16 mouse cellular contexts compared by ENCODE assay signal in genomic region chr12:109475501-109475900, GRCm38 (mm10). TPM values are rescaled to one million over a fixed set of nuclear protein-coding genes. Genes with fewer than 3 reads are reported as not detected.
"Had no signal": no experiment of that assay in that cellular context is flagged by ENCODE, and none has a peak within 500 bp of the region (broad histone marks: within the 10 kb centered on the region; RNA-seq: fewer than 3 reads in every experiment).

No protein-coding gene starts in this region.

- H3K9ac ChIP-seq: kidney, embryonic 15.5 days; liver, embryonic 14.5 days; midbrain, embryonic 15.5 days; neural tube, embryonic 13.5 days had no signal

- H3K4me2 ChIP-seq: kidney, embryonic 15.5 days; midbrain, embryonic 11.5 days; midbrain, embryonic 15.5 days; neural tube, embryonic 13.5 days had no signal

- ATAC-seq: inflammation-experienced regulatory T-cells, adult 6 months; midbrain, embryonic 15.5 days had no signal

- H3K27me3 ChIP-seq: kidney, embryonic 15.5 days; midbrain, embryonic 15.5 days had no signal

- H3K9me3 ChIP-seq: kidney, embryonic 15.5 days; midbrain, embryonic 15.5 days; neural tube, embryonic 13.5 days had no signal

- H3K4me1 ChIP-seq: midbrain, embryonic 15.5 days; neural tube, embryonic 13.5 days had no signal

- H3K4me3 ChIP-seq: kidney, embryonic 15.5 days; midbrain, embryonic 15.5 days; neural tube, embryonic 13.5 days had no signal

- H3K36me3 ChIP-seq: kidney, embryonic 15.5 days; midbrain, embryonic 15.5 days; neural tube, embryonic 13.5 days had no signal

- DNase-seq: kidney, adult 2 months; kidney, postnatal 14 days; left cerebral cortex, postnatal 4 days; lung, adult 18-20 months; retina, postnatal 1 day; right cerebral cortex, postnatal 4 days; spleen, adult 18-20 months; thymus, adult 18-20 months; thymus, postnatal 25 days had no signal

- H3K27ac ChIP-seq: kidney, embryonic 15.5 days; liver, embryonic 14.5 days; midbrain, embryonic 15.5 days; neural tube, embryonic 13.5 days had no signal

RNA-seq across cellular contexts. Expression of gene Dlk1, which starts 22.9 kb away (rescaled TPM):
- total RNA-seq: liver, adult 2 months had no signal
- polyA plus RNA-seq: inflammation-experienced regulatory T-cells, adult 6 months had no signal
